Mouse (Mus musculus): ENCODE results near the gene Cyp26c1. TPM values are rescaled to one million over a fixed set of nuclear protein-coding genes. Genes with fewer than 3 reads are reported as not detected.

Gene Cyp26c1
- total RNA-seq (2021) = not detected
- long read RNA-seq, experiment 1 = 0 reads
- long read RNA-seq, experiment 2 = 0 reads

DNA sequence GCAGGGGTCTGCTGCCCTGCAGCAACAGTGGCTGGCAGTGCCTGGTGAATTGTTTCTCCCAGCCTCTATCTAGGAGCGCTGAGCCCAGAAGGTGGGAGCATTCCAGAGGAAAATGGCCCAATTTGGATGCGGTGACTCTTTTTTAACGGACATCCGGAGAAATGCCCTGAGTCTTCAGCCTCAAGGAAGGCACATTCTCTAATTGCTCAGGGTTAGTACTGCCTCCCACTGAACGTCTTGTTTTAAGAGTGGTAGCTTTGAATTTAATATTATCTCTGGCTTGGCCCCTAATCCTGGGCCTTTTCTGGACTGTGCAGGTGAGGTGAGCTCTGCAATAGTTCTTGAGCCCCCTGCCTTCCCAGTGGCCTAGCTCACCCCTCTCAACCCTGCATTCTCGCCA, at the start of gene Cyp26c1:
Gene Cyp26c1 (plus strand): TSS at position 301 of the 400 bp plus-strand sequence.
- DNase-seq (ENCODE audit: low spot score in 2 of 2) = no peak

DNA sequence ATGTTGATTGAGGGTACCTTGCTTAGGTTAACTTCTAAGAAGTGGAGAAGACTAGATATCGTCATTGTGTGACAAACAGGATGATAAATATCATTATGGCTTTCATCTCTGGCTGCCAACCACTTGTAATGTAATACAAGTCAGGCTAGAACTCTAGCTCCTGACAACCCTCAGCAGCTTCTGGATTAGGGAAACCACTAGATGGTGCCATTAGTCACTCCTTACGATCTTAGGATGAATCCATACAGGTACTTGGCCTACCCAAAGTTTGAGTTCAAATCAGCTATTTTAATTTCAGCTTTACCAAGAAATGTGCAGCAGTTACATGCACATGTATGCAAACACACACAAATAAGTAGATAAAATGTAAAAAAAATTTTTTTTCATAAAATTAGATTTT, 37.4 kb upstream of the Cyp26c1 start:
- no peak for DNase-seq (ENCODE audit: low spot score in 2 of 2)

DNA sequence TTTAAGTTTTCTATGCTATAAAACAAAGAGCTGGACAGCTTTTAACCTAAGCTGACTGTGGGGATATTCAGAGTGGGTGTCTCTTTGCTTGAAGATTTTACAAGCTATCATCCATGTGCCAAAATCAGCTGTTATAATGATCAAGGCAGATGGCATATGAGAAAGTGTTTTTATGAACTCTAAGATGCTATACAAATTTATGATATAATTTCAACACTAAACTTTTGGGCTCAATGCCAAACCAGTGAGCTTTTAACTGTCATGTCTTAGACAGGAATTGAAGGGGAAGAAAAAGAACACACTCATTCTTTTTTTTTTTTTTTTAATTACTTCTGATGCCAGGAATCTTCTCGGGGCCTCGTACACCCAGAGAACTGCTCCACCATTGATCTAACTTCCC, 34.9 kb upstream of the Cyp26c1 start:
- DNase-seq (ENCODE audit: low spot score in 2 of 2) = no peak

DNA sequence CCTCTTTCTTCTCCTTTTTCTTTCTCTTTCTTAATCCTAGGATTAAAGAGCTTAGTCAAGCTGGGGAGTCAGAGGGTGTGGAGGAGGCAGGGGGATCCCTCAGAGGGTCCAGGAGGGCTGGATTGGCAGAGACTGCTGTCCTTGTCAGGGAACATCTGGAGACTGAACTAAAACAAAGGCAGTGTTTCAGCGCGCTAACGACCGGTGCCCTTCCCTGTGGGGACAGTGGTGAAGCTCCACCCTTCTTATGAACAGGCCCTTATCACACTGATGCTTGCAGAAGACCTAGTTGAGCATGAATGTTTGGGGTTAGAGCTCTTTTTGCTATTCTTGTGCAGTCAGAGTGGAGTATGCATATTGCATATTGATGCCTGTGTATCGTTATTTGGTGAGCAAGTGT, 31.4 kb upstream of the Cyp26c1 start:
- DNase-seq (ENCODE audit: low spot score in 2 of 2) = no peak

DNA sequence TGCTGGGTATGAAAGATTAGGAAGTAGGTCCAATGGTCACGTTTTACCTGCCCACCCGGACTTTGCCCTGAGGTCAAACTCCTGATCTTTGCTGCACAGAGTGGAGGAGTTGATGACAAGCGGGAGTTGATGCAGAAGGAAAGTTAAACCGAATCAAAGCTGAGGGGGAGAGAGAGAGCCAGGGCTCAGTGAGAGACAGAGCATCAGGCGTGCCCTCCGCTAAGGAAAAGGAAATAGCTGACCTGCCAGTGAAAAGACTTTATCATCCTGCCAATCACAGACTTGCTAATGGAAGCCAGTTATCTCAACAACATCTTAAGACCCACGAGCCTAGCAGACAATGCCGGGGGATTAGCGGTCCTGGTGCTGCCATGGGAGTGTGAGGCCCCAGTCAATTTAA, 28.9 kb upstream of the Cyp26c1 start:
- DNase-seq (ENCODE audit: low spot score in 2 of 2) = no peak

DNA sequence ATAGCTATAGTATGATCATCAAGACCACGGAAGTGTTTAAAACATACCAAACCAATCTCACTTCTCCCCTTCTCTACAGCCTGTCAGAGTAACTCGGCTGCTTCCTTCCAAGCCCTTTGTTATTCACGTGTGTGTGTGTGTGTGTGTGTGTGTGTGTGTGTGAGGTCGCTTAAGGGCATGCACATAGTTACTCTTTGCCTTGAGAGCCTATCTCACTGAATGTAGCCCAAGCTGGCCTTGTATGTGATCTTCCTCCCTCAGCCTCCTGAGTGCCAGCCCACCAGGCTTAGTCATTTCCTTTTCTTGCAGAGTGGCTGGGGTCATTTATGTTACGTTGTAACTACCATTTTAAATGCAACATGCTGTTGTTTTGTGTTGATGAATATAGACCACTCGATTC, 20.1 kb upstream of the Cyp26c1 start:
- no peak for DNase-seq (ENCODE audit: low spot score in 2 of 2)

DNA sequence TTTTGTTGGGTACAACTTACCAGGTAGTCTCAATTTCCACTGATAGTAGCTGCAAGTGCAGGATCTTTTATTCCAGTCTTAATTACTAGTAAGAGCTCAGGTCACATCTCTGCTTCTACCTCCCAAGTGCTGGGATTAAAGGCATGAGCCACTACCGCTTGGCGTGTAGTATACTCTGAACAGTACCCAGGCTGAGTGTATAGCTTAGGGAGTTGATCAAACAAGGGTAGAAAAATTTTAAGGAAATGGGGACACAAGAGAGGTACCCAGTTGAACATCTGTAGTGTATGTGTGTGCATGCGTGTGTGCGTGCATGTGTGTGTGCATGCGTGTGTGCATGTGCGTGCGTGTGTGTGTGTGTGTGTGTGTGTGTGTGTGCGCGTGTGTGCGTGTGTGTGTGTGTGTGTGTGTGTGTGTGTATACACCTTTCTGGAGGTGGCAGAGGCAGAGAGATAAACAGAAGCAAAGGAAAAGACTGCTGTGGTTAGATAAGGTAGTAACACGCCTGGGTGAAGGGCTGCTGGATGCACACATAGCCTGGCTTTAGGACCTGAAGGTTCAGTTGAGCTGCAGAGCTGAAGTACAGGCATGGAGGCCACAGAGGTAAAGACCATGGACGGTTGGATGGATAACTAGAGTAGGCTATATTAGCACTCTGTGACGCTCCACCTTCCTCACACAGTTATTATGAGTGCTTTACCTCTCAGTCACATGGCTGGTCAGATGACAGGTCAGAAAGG, 17.4 kb upstream of the Cyp26c1 start:
- no peak for DNase-seq (ENCODE audit: low spot score in 2 of 2)

DNA sequence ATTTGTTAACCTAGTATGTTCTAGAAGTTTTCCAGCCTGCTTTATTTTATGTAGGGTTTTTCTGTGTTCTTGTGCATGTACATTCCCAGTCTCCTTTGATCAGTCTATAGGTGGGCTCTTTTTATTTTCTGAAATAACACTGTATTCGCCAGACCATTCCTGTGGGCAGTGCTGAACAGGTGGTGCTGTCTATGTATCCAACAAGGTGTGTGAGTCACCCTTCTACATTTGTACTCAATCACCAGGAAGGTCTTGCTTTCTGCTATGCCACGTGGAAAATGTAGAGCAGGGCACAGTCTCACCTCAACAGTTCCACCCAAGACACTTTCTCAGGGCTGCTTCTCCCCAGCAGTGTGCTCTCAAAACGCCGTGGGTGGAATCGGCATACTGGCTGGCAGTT, 16.7 kb upstream of the Cyp26c1 start:
- DNase-seq (ENCODE audit: low spot score in 2 of 2) = no peak

DNA sequence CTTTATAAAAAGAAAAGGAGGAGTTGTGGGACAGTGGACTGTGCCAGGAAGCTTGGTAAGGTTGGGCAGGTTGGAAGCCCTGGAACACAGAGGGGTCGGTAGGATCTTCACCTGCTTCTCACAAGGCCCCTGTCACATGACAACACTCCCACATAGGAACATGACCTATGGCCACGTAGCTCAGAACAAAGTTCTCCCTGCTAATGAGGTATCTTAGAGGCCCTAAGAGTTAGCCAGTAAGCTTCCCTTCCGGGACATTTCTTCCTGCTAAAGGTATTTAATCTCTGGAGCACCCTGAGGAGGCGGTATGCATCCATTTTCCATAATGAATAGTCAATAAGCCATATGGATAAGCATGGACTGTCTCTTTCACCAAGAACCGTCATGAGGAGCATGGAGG, 15.9 kb upstream of the Cyp26c1 start:
- DNase-seq (ENCODE audit: low spot score in 2 of 2) = no peak

DNA sequence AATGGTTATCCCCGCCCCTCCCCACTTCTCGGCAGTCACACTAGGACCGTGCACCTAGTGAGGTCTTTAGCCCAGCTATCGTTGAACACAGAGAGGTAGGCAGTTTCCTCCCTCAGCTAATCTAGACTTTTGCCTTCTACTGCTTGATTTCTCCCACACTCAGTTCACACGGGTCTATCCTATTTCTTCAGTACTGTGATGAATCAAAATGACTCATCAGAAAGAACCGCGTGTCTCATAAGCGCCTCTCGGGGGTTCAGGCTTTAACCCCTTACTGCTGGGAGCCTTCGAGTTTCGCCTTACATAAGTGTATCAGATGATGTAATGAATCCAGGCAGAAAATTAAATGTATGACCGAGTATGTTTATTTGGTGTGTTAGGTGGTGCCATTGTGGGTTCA, 12.0 kb upstream of the Cyp26c1 start:
- DNase-seq (ENCODE audit: low spot score in 2 of 2) = no peak

DNA sequence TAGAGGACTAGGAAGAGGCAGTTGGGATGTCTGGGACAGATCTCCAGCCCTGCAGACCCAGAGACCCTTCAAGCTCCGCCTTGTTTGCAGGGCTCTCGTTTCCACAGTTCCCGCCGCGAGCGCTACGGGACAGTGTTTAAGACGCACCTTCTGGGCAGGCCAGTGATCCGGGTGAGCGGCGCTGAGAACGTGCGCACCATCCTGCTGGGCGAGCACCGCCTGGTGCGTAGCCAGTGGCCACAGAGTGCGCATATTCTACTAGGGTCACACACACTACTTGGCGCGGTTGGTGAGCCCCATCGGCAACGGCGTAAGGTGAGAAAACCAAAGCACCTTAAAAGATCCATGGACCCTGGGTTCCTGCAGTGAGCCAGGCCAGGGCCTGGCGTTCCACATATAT, 966 bp downstream of the Cyp26c1 start:
- no peak for DNase-seq (ENCODE audit: low spot score in 2 of 2)

DNA sequence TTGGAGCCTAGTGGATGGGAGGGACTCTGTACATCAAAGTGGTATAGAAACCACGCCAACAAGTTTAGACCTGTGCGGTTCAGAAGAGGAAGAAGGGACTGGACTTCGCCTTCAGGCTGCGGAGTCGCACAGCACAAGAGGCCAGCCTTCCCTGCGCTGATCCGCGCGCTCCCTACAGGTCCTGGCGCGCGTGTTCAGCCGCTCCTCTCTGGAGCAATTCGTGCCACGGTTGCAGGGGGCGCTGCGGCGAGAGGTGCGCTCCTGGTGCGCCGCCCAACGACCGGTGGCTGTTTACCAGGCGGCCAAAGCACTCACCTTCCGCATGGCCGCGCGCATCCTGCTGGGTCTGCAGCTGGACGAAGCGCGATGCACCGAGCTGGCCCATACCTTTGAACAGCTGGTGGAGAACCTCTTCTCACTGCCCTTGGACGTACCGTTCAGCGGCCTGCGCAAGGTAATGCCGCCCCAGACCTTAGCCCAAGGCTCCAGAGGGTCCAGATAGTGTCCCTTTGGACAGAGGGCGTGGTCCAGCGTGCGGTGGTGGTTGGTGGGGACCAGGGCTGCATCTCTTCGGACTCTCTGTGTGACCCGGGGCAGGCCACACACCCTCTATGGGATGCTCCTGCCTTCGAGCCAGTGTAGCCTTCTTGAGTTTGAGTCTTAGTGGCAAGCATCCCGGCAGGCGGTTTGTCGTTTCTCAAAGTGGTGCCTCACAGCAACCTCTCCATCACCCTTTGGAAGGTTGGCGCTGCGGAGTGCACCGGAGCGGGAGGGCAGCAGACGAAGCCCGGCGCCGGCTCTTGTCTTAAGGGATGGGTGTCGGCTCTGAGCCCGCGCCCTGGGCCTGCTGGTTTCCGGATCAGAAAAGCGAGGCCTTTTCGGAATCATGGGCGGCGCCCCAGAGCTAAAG, 1.8 kb downstream of the Cyp26c1 start:
- DNase-seq (ENCODE audit: low spot score in 2 of 2) = no peak

DNA sequence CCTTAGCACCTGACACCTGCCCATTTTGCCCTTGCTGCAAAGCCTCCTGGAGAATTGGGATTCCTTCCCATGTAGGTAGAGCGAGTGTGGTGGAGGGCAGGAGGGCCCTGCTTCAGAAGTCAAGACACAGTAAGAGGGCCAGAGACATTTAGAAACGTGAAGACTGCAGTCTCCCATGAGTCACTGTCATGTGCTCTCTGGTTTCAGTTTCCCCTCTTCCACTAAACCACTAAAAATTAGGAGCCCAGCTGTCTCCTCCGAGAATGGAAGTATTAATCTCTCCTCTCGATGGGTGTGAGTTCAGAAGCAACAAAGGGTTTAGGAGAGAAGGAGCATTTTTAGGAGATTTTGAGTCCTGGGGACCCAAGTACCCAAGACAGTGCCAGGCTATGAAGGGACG, 4.1 kb downstream of the Cyp26c1 start:
- no peak for DNase-seq (ENCODE audit: low spot score in 2 of 2)

DNA sequence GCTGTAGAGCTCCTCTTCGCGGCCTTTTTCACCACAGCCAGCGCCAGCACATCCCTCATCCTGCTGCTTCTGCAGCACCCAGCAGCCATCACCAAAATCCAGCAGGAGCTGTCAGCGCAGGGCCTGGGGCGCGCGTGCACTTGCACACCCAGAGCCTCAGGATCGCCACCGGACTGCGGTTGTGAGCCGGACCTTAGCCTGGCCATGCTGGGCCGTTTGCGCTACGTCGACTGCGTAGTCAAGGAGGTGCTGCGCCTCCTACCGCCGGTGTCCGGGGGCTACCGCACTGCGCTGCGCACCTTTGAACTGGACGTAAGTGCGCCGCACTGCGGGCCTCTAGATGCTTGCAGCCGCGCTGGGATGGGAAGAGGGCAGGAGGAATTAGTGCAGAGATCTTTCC, 5.3 kb downstream of the Cyp26c1 start:
- DNase-seq (ENCODE audit: low spot score in 2 of 2) = no peak

DNA sequence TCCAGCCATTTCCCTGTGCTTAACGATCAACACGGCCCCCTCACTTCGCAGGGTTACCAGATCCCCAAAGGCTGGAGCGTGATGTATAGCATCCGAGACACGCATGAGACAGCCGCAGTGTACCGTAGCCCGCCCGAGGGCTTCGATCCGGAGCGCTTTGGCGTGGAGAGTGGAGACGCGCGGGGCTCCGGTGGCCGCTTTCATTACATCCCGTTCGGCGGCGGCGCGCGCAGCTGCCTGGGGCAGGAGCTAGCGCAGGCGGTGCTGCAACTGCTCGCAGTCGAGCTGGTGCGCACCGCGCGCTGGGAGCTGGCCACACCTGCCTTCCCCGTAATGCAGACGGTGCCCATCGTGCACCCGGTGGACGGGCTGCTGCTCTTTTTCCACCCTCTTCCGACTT, 7.5 kb downstream of the Cyp26c1 start:
- DNase-seq (ENCODE audit: low spot score in 2 of 2) = no peak

DNA sequence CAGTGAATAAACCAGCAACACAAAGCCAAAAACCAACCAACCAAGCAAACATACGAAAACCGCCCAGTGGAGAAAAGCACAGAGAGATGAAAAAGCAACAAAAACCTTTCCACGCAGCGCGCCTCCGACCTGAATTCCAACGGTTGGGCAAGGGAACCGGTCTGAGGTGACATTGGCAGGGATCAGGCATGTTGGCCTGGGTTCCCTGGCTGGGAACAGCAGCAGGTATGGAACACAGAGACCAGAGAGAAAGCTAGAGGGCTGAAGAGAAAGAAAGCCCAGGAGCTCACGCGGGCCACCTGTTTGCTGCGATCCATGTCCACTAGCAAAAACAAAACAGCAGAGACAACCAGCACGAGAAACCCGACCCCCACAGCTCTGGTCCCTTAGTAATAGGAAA, 9.8 kb downstream of the Cyp26c1 start:
- no peak for DNase-seq (ENCODE audit: low spot score in 2 of 2)

DNA sequence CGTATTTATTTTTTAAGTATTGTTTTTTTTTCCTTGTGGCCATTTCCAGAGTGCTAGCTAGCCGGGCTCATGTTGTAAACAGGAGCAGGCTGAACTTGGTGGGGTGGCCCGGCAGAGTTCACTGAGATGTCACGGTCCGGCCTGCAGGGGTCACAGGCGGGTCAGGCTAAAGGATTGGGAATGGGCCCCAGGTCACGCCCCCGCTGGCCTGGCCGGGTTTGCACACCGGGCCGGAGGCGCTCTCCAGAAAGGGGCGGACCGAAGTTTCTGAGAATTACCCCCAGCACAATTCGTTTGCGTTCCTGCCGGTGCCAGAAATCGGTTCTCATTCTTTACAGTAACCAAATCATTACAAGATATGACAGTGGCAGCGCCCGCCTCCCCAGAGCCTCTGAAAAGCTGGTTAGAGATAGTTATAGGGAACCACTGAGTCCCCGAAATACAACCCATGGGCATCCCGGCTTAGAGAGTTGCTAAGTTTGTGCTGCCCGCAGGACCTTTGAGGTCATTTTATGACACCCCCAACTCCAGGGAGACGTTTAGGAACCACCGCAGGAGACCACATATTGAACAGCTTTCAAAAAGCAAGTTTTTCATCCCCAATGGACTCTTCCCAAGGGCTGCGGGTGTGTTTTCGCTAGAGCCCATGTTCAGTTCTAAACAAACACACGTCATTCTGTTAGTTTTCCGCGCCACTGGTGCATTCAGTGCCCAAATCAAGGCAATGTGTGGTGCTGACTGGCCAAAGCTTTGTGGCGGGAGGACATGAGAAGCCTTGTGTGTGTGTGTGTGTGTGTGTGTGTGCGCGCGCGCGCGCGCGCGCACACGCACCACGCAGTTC, 10.6 kb downstream of the Cyp26c1 start:
- DNase-seq (ENCODE audit: low spot score in 2 of 2) = no peak

DNA sequence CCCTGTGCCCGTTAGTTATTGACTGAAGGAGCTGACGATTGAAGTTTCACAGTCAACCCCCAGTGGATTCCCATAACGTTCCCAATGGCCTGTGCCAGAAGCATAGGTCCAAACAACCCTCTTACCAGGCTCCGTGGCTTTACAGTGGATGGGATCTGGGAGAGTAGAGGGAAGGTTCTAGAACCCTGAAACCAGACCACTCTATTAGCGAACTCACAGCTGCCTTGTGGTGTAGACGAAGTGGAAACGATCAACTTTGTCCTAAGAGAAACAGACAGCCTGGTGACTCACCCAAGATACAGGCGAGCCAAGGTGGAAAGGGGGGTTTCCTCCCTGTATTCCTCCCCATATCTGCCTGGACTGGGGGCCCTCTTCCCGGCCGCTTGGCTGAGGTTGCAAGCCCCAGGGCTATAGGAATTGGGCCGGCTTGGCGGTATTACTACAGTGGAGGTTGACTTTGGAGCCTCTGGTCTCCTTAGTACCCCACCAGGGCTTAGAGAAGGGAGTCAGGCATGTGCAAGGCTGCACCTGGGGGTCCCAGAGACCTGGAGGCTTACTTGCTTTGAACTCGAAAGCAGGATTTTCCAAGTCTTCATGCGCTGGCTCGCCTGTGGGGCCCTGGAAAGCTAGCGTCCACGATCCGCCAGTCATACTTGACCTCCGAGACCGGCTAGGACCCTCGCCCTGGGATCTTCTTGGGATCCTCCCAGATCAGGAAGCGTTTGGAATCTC, 11.4 kb downstream of the Cyp26c1 start:
- no peak for DNase-seq (ENCODE audit: low spot score in 2 of 2)

DNA sequence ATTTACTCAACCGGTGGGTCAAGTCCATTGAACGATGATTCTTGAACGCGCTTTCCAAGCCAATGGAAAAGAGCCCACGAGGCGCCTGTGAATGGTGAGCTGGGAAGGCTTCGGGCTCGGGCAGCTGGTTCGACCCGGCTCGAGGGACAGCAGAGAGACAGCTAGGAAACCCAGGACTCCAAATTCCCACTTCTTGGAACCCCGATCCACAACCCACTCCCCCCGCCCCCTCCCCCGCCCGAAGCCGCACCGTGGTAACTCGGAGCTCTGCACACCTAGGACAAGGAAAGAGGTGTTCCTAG, 11.9 kb downstream of the Cyp26c1 start:
- no peak for DNase-seq (ENCODE audit: low spot score in 2 of 2)

DNA sequence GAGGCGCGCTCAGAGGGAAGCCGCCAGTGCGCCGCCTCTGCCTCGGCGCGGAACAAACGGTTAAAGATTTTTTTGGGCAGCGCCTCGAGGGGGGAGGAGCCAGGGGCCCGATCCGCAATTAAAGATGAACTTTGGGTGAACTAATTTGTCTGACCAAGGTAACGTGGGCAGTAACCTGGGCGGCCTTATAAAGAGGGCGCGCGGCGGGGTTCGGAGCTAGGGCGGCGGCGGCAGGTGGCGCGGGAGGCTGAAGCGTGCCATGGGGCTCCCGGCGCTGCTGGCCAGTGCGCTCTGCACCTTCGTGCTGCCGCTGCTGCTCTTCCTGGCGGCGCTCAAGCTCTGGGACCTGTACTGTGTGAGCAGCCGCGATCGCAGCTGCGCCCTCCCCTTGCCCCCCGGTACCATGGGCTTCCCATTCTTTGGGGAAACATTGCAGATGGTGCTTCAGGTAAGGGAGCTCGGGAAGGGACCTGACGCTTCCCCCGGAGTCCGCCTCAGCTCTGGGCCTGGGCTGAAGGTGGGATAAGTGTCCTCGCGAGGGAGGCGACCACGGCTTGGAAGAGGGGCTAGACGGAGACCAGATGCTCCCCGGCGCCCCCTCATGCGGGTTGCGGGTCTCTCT, 12.4 kb downstream of the Cyp26c1 start, which contains the start of gene Cyp26a1:
Gene Cyp26a1 (plus strand): TSS at position 148 of the 622 bp plus-strand sequence.
- DNase-seq (ENCODE audit: low spot score in 2 of 2) = no peak

Measured in adrenal gland, postnatal 4 days (tissue).